24 mouse cellular contexts compared by ENCODE assay signal in the genomic region with DNA sequence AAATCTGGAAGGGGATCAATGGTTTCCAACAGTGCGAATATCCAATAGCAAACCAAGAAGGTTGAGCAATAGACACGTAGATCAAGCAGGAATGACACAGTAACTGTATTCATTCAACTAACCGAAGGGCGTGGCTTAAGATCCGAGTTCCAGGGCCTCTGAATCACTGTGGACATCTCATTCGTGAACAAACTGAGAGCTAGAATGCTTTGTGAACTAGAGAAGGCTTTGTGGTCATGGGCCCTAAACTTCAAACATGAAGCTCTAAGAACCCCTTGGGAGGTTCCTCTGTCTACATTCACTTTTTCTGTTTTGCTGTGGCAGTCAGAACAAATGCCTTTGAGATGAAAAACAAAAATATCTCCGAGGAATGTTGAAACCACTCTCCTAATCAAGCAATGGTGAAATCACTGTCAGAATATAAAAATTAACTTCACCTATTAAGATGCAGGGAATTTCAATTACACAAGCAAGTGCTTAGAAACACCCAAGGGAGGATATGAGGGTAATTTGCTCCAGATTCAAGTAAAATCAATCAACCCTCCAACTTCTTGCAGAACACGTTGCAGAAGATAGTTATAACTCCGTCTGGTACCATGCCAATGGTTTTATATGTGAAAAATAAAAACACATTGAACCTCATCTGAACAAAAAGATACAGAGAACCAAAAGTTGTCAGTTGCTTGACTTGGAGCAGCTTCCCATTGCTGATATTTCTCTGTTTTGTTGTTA. TPM values are rescaled to one million over a fixed set of nuclear protein-coding genes. Genes with fewer than 3 reads are reported as not detected.
DNase-seq lines count a peak whose midpoint lies in the region; ATAC-seq and TF ChIP-seq lines count a peak whose summit lies in the region.
"Had no signal": no experiment of that assay in that cellular context is flagged by ENCODE, and none has a peak within 500 bp of the region (broad histone marks: within the 10 kb centered on the region; RNA-seq: fewer than 3 reads in every experiment).

No protein-coding gene starts in this region.

- TF ChIP-seq CTCF in embryonic fibroblast, embryonic 13.5 days (IDR thresholded peaks at IDR 0.05; ENCODE audit: borderline replicate concordance, insufficient read depth, low read length), result no peak

- no peak overlapping the region for H3K4me3 ChIP-seq in embryonic fibroblast, embryonic 13.5 days (ENCODE audit: insufficient read depth, low read length)
- H3K4me3 ChIP-seq: heart, embryonic 12.5 days; layer of hippocampus, adult 2 months; midbrain, embryonic 12.5 days had no signal

- peaks cover 11% of the 10 kb centered on the region for H3K4me1 ChIP-seq in embryonic fibroblast, embryonic 13.5 days (ENCODE audit: control insufficient read depth, insufficient read depth, low read length)
- H3K4me1 ChIP-seq: midbrain, embryonic 12.5 days had no signal

- TF ChIP-seq POLR2A in embryonic fibroblast, embryonic 13.5 days (IDR thresholded peaks at IDR 0.05; ENCODE audit: low read depth, low read length), result no peak

- no peak for ATAC-seq in erythroblast, adult 5-6 weeks (replicated peaks; ENCODE audit: low FRiP score, poor library complexity, severe bottlenecking)
- ATAC-seq: CD4-positive, CD25-positive, alpha-beta regulatory T cell, adult 4 months; forebrain, embryonic 14.5 days; hindbrain, postnatal 0 days; intestine, postnatal 0 days; liver, postnatal 0 days had no signal

- peak; percentile 62 for DNase-seq in adrenal gland, adult 2 months
- DNase-seq in adrenal gland, postnatal 4 days (ENCODE audit: low spot score in 2 of 2), result no peak
- peak; percentile 91 for DNase-seq in heart, adult 11 months
- no peak for DNase-seq in heart, postnatal 4 days
- peak; percentile 85 for DNase-seq in NIH3T3 (ENCODE audit: low read depth)
- no peak for DNase-seq in urinary bladder, postnatal 36 days (ENCODE audit: low spot score in 2 of 2)
- DNase-seq: cerebellum, adult 18-20 months; cerebellum, postnatal 25 days; heart, postnatal 10 days; kidney, postnatal 25 days; liver, postnatal 0 days; lung, postnatal 14 days; right cerebral cortex, postnatal 14 days had no signal

- peak overlapping the region; percentile 99 for H3K27ac ChIP-seq in embryonic fibroblast, embryonic 13.5 days (ENCODE audit: insufficient read depth, low read length)
- H3K27ac ChIP-seq: hindbrain, postnatal 0 days; layer of hippocampus, adult 2 months; midbrain, embryonic 12.5 days had no signal

RNA-seq across cellular contexts. Expression of gene Lama4, which starts 29.6 kb away (rescaled TPM):
- 10 to 100 TPM; 38.9 to 51.2 TPM for total RNA-seq in adrenal gland, adult 2 months (2021)
- polyA plus RNA-seq in adrenal gland, adult 2 months (2012; rRNA removed), result 30.2 and 38.6 TPM in 2 replicates
- total RNA-seq in adrenal gland, postnatal 4 days (2021), result 100 to 1,000 TPM; 115 to 122 TPM
- 100 to 1,000 TPM; 225 to 235 TPM for total RNA-seq in heart, postnatal 4 days (2021)
- 88.0 and 177 TPM in 2 replicates for polyA plus RNA-seq in embryonic fibroblast, embryonic 13.5 days (2011; ENCODE audit: insufficient read length, low read depth, missing spikeins)
- not detected in 2 replicates for total RNA-seq in erythroblast, adult 5-6 weeks (2015; ENCODE audit: low replicate concordance)
- 0.60 TPM in 1 of 2 replicates, not detected in the other for total RNA-seq in erythroblast, adult 5-6 weeks (2017; ENCODE audit: low replicate concordance)
- total RNA-seq: megakaryocyte progenitor cell, adult 5-6 weeks; monocyte, adult 5-6 weeks had no signal

Comparison
In these comparisons a context has a peak if more than half of its experiments do, and no peak if none do; other contexts are left out.
1. DNase-seq: peak in adrenal gland, adult 2 months (single experiment), heart, adult 11 months (single experiment) and NIH3T3 (single experiment); none in adrenal gland, postnatal 4 days (0 of 2), heart, postnatal 4 days (single experiment) and urinary bladder, postnatal 36 days (0 of 2).
2. RNA of gene Lama4, which starts 29.6 kb away (total RNA-seq): 225 to 235 TPM in heart, postnatal 4 days, 115 to 122 TPM in adrenal gland, postnatal 4 days and 38.9 to 51.2 TPM in adrenal gland, adult 2 months; 0.60 TPM in erythroblast, adult 5-6 weeks; every median in the first group is over 10 times any median in the second.